Mouse (Mus musculus): ENCODE data around the gene Ppp1r1c. TPM values are rescaled to one million over a fixed set of nuclear protein-coding genes. Genes with fewer than 3 reads are reported as not detected.

Ppp1r1c gene
- not detected in 2 replicates for polyA plus RNA-seq (2012; rRNA removed)

DNA sequence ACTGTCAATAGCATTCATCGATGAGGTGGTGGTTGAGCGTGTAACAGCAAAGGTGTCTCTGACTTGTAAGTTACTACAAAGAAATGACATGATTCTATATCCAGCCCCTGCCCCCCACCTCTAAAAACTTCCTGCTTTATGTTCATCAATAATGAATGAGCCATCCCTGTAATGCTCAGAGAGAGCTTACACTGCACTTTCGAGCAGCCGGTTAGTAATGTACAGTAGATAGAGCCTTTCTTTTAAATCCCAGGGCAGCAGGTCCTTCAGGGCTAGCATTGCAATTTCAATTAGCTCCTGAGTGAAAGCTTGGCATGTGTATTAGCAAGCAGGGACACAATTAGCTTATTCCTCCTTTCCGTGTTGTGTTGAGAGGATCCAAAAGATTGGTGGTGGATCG lies at the start of gene Ppp1r1c:
Gene Ppp1r1c (plus strand): TSS at position 206 of the 400 bp plus-strand sequence.
- H3K4me1 ChIP-seq (ENCODE audit: control insufficient read depth, insufficient read depth, low read length) = no peaks in the 10 kb centered on the region
- TF ChIP-seq POLR2A (IDR thresholded peaks at IDR 0.05; ENCODE audit: borderline replicate concordance, extremely low read depth, low read depth, low read length) = no peak
- no peak for TF ChIP-seq CTCF (IDR thresholded peaks at IDR 0.05; ENCODE audit: insufficient read depth, low read length)
- 91% methylated on average over 6 of the region's 6 CpGs for WGBS
- no peak within 1 kb of the TSS for H3K4me3 ChIP-seq (replicated peaks; ENCODE audit: extremely low read depth, low read depth, low read length)
- no peak for DNase-seq

DNA sequence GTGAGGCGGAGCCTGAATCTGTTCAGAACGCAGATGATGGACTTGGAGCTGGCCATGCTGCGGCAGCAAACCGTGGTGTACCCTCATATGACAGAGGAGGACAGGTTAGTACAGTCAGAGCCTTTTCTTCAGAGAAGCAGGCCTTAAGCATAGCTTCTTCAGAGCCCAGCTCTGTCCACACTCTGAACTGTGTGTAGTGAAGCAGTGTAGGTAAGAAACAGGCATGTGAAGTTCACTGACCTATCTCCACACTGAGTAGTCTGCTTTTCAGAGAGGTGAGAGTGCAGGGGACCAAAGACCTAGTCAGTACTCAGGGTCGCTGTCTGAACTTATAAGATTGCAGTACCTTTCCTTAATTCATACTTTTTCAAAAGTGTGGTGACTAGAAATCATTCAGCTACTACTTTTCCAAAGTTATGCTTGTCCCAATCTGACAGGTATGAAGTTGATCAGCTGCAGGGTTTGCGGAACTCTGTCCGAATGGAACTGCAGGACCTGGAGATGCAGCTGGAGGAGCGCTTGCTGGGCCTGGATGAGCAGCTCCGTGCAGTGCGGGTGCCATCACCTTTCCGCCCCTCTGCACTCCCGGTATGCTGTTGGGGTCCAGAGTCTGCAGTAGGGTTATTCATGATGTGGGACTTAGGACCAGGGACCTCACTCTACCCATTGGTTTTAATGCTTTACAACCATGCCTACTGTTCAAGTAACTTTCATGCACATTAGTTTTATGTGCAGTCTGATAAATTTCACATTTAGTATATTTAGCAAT lies 47.0 kb upstream of the Ppp1r1c start:
- no peak overlapping the region for H3K4me3 ChIP-seq (replicated peaks; ENCODE audit: extremely low read depth, low read depth, low read length)
- TF ChIP-seq POLR2A (IDR thresholded peaks at IDR 0.05; ENCODE audit: borderline replicate concordance, extremely low read depth, low read depth, low read length) = no peak
- TF ChIP-seq CTCF (IDR thresholded peaks at IDR 0.05; ENCODE audit: insufficient read depth, low read length) = no peak
- DNase-seq = no peak
- WGBS = 94% methylated on average over 12 of the region's 12 CpGs
- H3K4me1 ChIP-seq (ENCODE audit: control insufficient read depth, insufficient read depth, low read length) = no peaks in the 10 kb centered on the region; the same call in 1 of the 2 replicates

DNA sequence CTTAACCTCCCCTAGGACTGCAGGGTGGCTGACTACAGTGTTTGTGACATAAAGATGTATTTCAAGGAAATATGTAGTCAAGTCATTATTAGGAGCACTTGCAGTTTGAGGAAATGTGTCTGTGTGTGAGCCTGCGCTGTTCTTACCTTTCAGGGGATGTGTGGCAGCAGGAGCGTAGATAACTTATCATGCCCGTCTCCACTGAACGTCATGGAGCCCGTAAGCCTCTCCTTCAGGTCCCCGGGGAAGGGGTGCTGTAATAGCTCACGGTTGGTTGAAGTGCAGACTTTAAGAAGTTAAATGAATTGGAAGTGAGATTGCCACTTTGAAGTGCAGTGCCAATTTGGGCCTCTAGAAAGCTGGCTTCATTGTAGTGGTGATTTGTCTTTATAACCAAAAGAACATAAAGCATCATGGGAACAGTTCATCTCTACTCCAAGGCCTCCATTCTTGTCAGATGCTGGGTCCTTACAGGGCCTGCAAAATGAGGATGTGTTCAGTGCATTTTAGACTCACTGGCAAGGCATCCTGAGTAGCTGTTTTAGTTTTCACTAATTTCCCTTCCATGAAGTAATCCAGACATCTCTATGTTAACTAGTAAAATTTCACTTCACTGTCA lies 46.0 kb upstream of the Ppp1r1c start:
- TF ChIP-seq CTCF (IDR thresholded peaks at IDR 0.05; ENCODE audit: insufficient read depth, low read length) (no peak), POLR2A (IDR thresholded peaks at IDR 0.05; ENCODE audit: borderline replicate concordance, extremely low read depth, low read depth, low read length) (no peak)
- no peak overlapping the region for H3K4me3 ChIP-seq (replicated peaks; ENCODE audit: extremely low read depth, low read depth, low read length)
- WGBS = 76% methylated on average over 7 of the region's 7 CpGs
- DNase-seq = no peak
- H3K4me1 ChIP-seq (ENCODE audit: control insufficient read depth, insufficient read depth, low read length) = peaks cover 2% of the 10 kb centered on the region; the same call in 1 of the 2 replicates

DNA sequence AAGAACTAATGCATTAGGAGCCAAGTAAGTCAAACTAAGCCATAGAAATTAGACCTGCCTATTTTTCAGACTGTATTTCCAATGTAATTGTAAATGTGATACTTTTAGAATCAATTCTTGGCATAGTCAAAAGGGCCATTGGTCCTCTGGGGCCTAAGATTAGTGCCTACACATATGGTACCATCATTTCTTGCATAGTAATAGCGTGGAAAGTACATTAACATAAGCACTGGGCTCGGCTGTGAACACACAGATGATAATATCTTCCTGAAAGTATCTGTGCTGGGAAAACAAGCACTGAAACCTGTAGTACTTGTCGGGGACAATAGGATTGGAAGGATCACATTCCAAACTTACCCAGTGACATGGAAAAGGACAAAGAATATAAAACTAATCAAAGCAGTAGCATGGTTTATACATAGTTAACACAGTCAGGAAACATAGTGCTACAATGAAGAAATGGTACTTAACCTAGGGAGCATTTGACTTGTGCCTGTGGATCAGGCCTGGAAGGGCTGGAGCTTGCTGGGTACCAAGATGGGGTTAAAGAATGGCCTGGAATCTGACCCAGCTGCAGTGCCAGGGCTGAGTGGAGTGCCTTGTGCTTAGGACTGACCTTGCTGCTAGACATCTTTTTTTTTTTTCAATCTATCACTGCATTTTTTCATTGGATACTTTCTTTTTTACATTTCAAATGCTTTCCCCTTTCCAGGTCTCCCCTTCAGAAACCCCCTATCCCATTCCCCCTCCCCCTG lies 42.9 kb upstream of the Ppp1r1c start:
- H3K4me3 ChIP-seq (replicated peaks; ENCODE audit: extremely low read depth, low read depth, low read length) = no peak overlapping the region
- 0 out of 2 replicates have a peak, but pooled peaks cover 2% of the 10 kb centered on the region for H3K4me1 ChIP-seq (ENCODE audit: control insufficient read depth, insufficient read depth, low read length)
- DNase-seq = no peak
- TF ChIP-seq POLR2A (IDR thresholded peaks at IDR 0.05; ENCODE audit: borderline replicate concordance, extremely low read depth, low read depth, low read length) (no peak), CTCF (IDR thresholded peaks at IDR 0.05; ENCODE audit: insufficient read depth, low read length) (no peak)
- WGBS = 75% methylated on average over 3 of the region's 3 CpGs

DNA sequence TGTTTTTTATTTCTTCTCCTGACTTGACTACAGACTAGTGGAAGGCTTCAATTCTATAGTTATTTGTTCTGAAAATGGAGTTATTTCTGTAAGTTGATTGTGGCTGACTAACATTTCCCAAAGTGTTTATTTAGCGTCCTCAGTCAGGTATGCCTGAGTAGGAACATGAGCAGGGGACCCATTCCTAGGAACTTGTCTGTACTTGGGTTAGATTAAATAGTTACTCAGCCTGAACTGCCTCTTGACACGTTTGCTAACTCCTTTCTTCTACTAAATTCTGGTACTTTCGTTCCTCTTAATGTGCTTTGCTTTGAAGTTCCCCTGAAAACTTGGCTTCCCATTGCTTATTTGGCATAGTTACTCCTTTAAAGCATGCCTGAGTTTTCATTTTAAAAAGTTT lies 42.1 kb upstream of the Ppp1r1c start:
- H3K4me1 ChIP-seq (ENCODE audit: control insufficient read depth, insufficient read depth, low read length) = 0 out of 2 replicates have a peak, but pooled peaks cover 2% of the 10 kb centered on the region
- WGBS = 52% methylated on average over 3 of the region's 3 CpGs
- no peak for DNase-seq
- no peak for TF ChIP-seq CTCF (IDR thresholded peaks at IDR 0.05; ENCODE audit: insufficient read depth, low read length)
- no peak for TF ChIP-seq POLR2A (IDR thresholded peaks at IDR 0.05; ENCODE audit: borderline replicate concordance, extremely low read depth, low read depth, low read length)
- H3K4me3 ChIP-seq (replicated peaks; ENCODE audit: extremely low read depth, low read depth, low read length) = no peak overlapping the region

DNA sequence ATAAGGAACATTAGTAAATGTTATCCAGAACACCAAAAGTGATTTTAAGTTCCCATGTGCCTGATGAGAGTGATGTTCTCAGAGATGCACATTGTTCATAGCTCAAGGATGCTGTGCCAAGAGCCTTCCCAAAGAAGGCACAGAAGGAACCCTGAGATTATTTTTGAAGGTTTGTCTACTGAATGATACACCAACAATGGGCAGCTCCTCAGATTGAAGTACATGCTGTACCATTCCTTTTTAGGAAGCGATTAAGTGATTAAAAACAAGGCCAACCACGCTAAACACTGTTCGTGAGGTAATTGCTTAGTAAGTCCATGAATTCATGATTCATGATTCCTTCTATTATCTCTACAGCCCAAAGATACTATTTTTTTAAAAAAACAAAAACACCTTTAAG lies 32.3 kb upstream of the Ppp1r1c start:
- Histone ChIP-seq H3K4me1 (ENCODE audit: control insufficient read depth, insufficient read depth, low read length) (no peaks in the 10 kb centered on the region), H3K4me3 (replicated peaks; ENCODE audit: extremely low read depth, low read depth, low read length) (no peak overlapping the region)
- DNase-seq = no peak
- TF ChIP-seq CTCF (IDR thresholded peaks at IDR 0.05; ENCODE audit: insufficient read depth, low read length) (no peak), POLR2A (IDR thresholded peaks at IDR 0.05; ENCODE audit: borderline replicate concordance, extremely low read depth, low read depth, low read length) (no peak)
- 89% methylated on average over 3 of the region's 3 CpGs for WGBS

DNA sequence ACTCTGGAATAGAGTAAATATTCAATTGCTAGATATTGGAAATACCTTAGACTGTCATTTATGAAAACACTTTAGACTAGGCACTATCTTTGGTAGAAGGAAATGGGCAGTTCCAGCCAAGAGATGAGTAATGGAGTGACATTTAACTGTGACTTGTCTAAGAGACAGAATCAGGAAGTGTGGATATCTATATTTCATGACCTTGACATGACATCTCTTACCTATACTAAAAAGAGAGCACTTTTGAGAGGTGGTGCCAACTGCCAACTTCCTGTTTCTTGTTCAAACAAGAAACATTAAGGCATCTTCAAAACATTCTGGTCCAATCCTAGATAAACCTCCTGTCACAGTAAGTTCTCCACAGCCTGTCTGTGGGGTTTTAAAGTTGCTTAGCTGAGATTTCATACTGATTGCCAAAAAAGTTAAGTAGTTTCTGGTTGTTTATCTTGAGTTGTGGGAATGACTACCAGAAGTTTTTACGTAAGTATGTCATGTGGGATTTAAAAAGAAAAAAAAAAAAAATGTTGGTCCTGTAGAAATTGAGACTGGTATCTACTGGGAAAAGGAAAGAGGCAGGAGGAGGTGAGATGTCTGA lies 29.8 kb upstream of the Ppp1r1c start:
- 39% methylated on average over 1 of the region's 1 CpGs for WGBS
- Histone ChIP-seq H3K4me3 (replicated peaks; ENCODE audit: extremely low read depth, low read depth, low read length) (no peak overlapping the region), H3K4me1 (ENCODE audit: control insufficient read depth, insufficient read depth, low read length) (no peaks in the 10 kb centered on the region)
- DNase-seq = no peak
- no peak for TF ChIP-seq POLR2A (IDR thresholded peaks at IDR 0.05; ENCODE audit: borderline replicate concordance, extremely low read depth, low read depth, low read length)

DNA sequence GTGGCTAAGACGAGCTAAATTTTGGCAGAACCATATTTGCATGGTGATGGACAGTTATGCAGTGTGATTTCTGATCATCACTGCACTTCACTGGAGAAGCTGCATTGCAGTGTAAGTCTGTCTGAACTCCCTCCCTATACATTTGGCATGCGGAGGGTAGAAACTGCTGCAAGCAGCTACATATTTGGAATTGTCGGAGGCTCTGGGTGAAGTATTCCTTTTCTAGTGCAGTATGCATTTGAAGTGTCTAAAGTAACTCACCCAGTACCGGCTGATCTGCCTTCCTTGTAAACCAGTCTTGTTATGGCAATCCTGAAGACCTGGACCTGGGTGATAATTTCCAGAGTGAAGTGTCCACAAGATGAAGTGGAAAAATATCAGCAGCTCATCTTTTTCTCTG lies 25.9 kb upstream of the Ppp1r1c start:
- no peaks in the 10 kb centered on the region for H3K4me1 ChIP-seq (ENCODE audit: control insufficient read depth, insufficient read depth, low read length)
- no peak for TF ChIP-seq CTCF (IDR thresholded peaks at IDR 0.05; ENCODE audit: insufficient read depth, low read length)
- no peak for TF ChIP-seq POLR2A (IDR thresholded peaks at IDR 0.05; ENCODE audit: borderline replicate concordance, extremely low read depth, low read depth, low read length)
- DNase-seq = no peak
- 62% methylated on average over 4 of the region's 4 CpGs for WGBS
- no peak overlapping the region for H3K4me3 ChIP-seq (replicated peaks; ENCODE audit: extremely low read depth, low read depth, low read length)

DNA sequence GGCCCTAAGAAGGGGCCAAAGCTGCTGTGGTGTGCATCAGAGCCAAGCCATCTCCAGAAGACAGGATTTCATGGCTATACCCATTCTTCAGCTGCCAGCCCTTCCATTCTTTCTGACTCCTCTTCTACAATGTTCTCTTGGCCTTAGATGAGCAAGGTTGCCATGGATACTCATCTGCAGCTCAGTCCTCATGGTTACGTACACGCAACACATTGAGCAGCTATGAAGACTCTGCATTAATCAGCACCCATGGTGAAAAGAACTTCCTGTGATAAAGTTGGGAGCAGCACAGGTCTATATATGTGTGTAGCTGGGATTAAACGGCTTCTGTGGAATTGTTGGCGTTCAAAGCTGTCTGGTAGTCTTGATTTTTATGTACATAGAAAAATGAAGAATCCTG lies 24.3 kb upstream of the Ppp1r1c start:
- TF ChIP-seq CTCF (IDR thresholded peaks at IDR 0.05; ENCODE audit: insufficient read depth, low read length) = no peak
- no peak for TF ChIP-seq POLR2A (IDR thresholded peaks at IDR 0.05; ENCODE audit: borderline replicate concordance, extremely low read depth, low read depth, low read length)
- WGBS = 93% methylated on average over 4 of the region's 4 CpGs
- DNase-seq = no peak
- Histone ChIP-seq H3K4me3 (replicated peaks; ENCODE audit: extremely low read depth, low read depth, low read length) (no peak overlapping the region), H3K4me1 (ENCODE audit: control insufficient read depth, insufficient read depth, low read length) (no peaks in the 10 kb centered on the region)

Measured in lung, adult 2 months (tissue).